Mouse (Mus musculus) small intestine, adult 10 weeks (tissue): Measurements from ENCODE around the gene Ppp1r11. TPM values are rescaled to one million over a fixed set of nuclear protein-coding genes. Genes with fewer than 3 reads are reported as not detected.

Experiments used
- polyA plus RNA-seq: library from polyadenylated mRNA; stranded (reverse); fragments of 350-450 nt; fragmentation: Illumina TruSeq; extraction: RNeasy Lipid Tissue Mini Kit (QIAGEN cat#74804); gene quantifications from one replicate; pipeline ENCODE4 v1.2.3, GENCODE M21; 2014; ENCODE audit warnings: low replicate concordance

The Ppp1r11 gene
- polyA plus RNA-seq, result 5.3 TPM

GRCm38 (mm10) chr17:36950981-36951947 is at the start of gene Ppp1r11:
TSS of gene Ppp1r11 (minus strand) at chr17:36951741.

DNA sequence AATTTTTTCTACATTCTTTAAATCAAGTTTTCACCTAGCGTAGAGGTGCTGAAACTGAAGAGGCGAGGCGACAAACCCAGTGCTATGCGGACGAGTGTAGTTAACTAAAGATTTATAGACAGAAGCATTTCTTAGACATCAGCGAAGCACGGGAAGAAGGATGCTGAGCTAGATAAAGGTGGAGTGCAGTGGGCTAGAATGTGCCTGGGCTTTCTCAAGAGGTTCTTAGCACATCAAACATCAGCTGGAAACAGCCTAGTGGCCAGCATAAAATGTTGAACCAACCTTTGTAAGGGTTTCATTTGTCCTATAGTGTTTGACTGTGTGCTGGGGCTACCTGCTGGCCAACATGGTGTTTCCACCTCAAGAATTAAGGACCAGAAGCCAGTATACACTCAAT is 49.3 kb upstream of the Ppp1r11 start, which contains the start of gene Zfp57:
Gene Zfp57, plus strand, starts transcription at position 301 of the 400 bp plus-strand sequence.

DNA sequence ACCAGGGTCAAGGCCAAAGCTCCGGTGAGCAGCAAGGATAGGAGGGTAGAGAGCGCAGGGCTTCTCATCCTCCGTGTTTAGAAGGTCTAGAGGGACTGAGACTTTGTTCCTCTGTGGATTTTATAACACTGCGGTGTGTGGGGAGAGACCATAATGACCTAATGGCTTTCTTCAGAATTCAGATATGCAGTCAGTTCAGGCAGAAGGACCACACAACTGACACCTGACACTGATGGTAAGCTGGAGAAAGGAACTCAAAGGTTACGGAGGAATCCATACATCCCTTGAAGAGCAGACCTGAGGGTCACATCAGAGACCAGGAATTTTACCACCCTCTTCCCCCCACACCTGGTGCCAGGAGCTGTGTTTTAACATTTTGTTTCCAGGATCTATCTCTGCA is 37.9 kb upstream of the Ppp1r11 start, which contains the start of gene H2-M5:
Gene H2-M5, minus strand, starts transcription at position 101 of the 400 bp plus-strand sequence.

GRCm38 (mm10) chr17:36981221-36981813 is 29.8 kb upstream of the Ppp1r11 start, which contains the start of gene 2410137M14Rik:
TSS of gene 2410137M14Rik (minus strand) at chr17:36981237.

DNA sequence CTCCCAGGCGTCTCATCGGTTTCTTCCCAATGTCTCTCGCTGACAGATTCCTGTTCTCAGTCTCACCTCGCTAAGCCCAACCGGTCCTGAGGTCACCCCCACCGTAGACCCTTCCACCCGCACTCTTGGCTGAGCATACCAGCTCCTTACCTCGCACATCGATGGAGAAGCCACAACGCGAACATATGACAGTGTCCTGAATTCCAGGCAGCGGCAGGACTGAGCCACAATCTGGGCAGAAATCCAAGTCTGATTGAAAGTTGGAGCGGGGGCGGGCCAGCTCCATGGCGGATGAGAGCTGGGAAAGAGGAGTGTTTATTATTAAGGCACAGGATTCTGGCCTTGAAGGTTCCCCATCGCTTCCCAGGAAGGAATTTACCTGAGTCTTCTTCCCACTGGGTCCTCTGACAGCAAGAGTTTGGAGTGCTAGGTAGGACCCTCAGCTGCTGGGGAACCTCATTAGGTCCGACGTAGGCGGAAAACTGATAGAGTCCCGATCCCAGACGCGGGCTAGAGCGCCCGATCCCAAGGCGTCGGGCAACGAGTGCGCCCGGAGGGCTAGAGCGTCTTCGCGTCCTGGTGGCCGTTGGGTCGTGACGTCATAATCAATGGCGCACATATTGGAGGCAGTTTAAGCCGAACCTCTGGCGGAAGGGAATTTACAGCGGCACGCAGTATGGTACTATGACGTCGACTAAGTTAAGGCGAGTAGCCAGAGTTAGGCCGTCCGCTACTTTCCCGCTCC is 6.6 kb upstream of the Ppp1r11 start, which contains the start of the genes Znrd1 and Znrd1as:
Gene Znrd1, minus strand, starts transcription at position 561 of the 745 bp plus-strand sequence.
Gene Znrd1as, plus strand, starts transcription at position 594 of the 745 bp plus-strand sequence.

GRCm38 (mm10) chr17:36942791-36943471 is 8.6 kb downstream of the Ppp1r11 start, which contains the start of gene Rnf39:
TSS of gene Rnf39 (plus strand) at chr17:36942918.

Other genes starting within 250 kb of the Ppp1r11 start
- not detected for gene H2-M10.5, start 178.8 kb downstream of the Ppp1r11 start, polyA plus RNA-seq
- not detected for gene H2-M10.6, start 139.6 kb downstream of the Ppp1r11 start, polyA plus RNA-seq
- gene Trim26, start 114.6 kb downstream of the Ppp1r11 start, polyA plus RNA-seq, result 29.4 TPM
- 9.4 TPM for gene Trim15, start 84.5 kb downstream of the Ppp1r11 start, polyA plus RNA-seq
- gene Trim10, start 82.2 kb downstream of the Ppp1r11 start, polyA plus RNA-seq, result not detected
- gene Trim40, start 61.6 kb downstream of the Ppp1r11 start, polyA plus RNA-seq, result 86.2 TPM
- 166 TPM for gene Trim31, start 53.6 kb downstream of the Ppp1r11 start, polyA plus RNA-seq
- gene Rnf39, start 8.8 kb downstream of the Ppp1r11 start, polyA plus RNA-seq, result 1.1 TPM
- 18.8 TPM for gene Znrd1, start 6.8 kb upstream of the Ppp1r11 start, polyA plus RNA-seq
- gene Znrd1as, start 6.9 kb upstream of the Ppp1r11 start, polyA plus RNA-seq, result 17.6 TPM
- not detected for gene 2410137M14Rik, start 29.5 kb upstream of the Ppp1r11 start, polyA plus RNA-seq
- not detected for gene H2-M5, start 37.8 kb upstream of the Ppp1r11 start, polyA plus RNA-seq
- 3.6 TPM for gene Zfp57, start 49.4 kb upstream of the Ppp1r11 start, polyA plus RNA-seq
- not detected for gene Mog, start 71.7 kb upstream of the Ppp1r11 start, polyA plus RNA-seq
- 14.3 TPM for gene Gabbr1, start 94.2 kb upstream of the Ppp1r11 start, polyA plus RNA-seq
- gene Olfr90, start 136.8 kb upstream of the Ppp1r11 start, polyA plus RNA-seq, result not detected
- not detected for gene Olfr91, start 146.5 kb upstream of the Ppp1r11 start, polyA plus RNA-seq
- not detected for gene Olfr92, start 168.3 kb upstream of the Ppp1r11 start, polyA plus RNA-seq
- gene Olfr93, start 209.8 kb upstream of the Ppp1r11 start, polyA plus RNA-seq, result not detected
- gene Ubd, start 242.2 kb upstream of the Ppp1r11 start, polyA plus RNA-seq, result 7.5 TPM
- not detected for gene Olfr94, start 249.3 kb upstream of the Ppp1r11 start, polyA plus RNA-seq